Mouse (Mus musculus): Measurements from ENCODE around the gene Esp24. TPM values are rescaled to one million over a fixed set of nuclear protein-coding genes. Genes with fewer than 3 reads are reported as not detected.
"Not testable (repeated sequence)": the region's sequence is repeated elsewhere in the genome, so short reads cannot be mapped to it uniquely, and the experiment has no call there.

The Esp24 gene
- not detected in 2 replicates for total RNA-seq (2021)
- long read RNA-seq, experiment 1, result 0 reads
- long read RNA-seq, experiment 2, result 0 reads

- DNase-seq, result not testable (repeated sequence)
Measured at GRCm38 (mm10) chr17:39036395-39036794, at the start of gene Esp24. Gene Esp24, plus strand, starts transcription at chr17:39036695.

GRCm38 (mm10) chr17:39009846-39010245 is 26.6 kb upstream of the Esp24 start:
- DNase-seq, result no peak

GRCm38 (mm10) chr17:39010675-39011638 is 25.5 kb upstream of the Esp24 start:
- no peak for DNase-seq

GRCm38 (mm10) chr17:39017184-39017583 is 19.3 kb upstream of the Esp24 start:
- DNase-seq, result no peak

GRCm38 (mm10) chr17:39043241-39043640 is 6.7 kb downstream of the Esp24 start, which contains the start of gene Gm21903:
Gene Gm21903, minus strand, starts transcription at chr17:39043341.
- no peak for DNase-seq

GRCm38 (mm10) chr17:39063641-39064040 is 27.1 kb downstream of the Esp24 start:
- no peak for DNase-seq

GRCm38 (mm10) chr17:39076937-39077336 is 40.4 kb downstream of the Esp24 start, which contains the start of gene Esp23:
Gene Esp23, minus strand, starts transcription at chr17:39077037.
- DNase-seq, result no peak

Other genes starting within 250 kb of the Esp24 start
- not detected in 2 replicates for gene Gm21903, start 6.6 kb downstream of the Esp24 start, total RNA-seq (2021)
- not detected in 2 replicates for gene Esp23, start 40.3 kb downstream of the Esp24 start, total RNA-seq (2021)
- not detected in 2 replicates for gene Esp22, start 58.6 kb downstream of the Esp24 start, total RNA-seq (2021)

All from adrenal gland, postnatal 14 days (tissue).